ENCODE assay signal across 8 mouse cellular contexts in genomic region chr1:38987865-38988211, GRCm38 (mm10). TPM values are rescaled to one million over a fixed set of nuclear protein-coding genes. Genes with fewer than 3 reads are reported as not detected.
DNase-seq lines count a peak whose midpoint lies in the region; ATAC-seq and TF ChIP-seq lines count a peak whose summit lies in the region.

No protein-coding gene starts in this region.

- in situ Hi-C loops in Patski (cut with MboI; ENCODE audit: low pct_unique_long_range_greater_than_20kb): no loop called here

- peak overlapping the region; percentile 78 for H3K4me2 ChIP-seq in heart, embryonic 14.5 days (ENCODE audit: low read length)
- peak overlapping the region; percentile 85 for H3K4me2 ChIP-seq in hindbrain, embryonic 13.5 days
- H3K4me2 ChIP-seq in midbrain, embryonic 12.5 days (replicated peaks): peak overlapping the region; percentile 80

- H3K9ac ChIP-seq in heart, embryonic 14.5 days (ENCODE audit: low read length): peak overlapping the region; percentile 83
- peak overlapping the region; percentile 80 for H3K9ac ChIP-seq in hindbrain, embryonic 13.5 days
- peak overlapping the region; percentile 65 for H3K9ac ChIP-seq in midbrain, embryonic 12.5 days (replicated peaks)

- CTCF ChIA-PET in Patski (lab: Charles Lee): no interaction called here

- no peaks in the 10 kb centered on the region for H3K27me3 ChIP-seq in heart, embryonic 14.5 days (ENCODE audit: control insufficient read depth, insufficient read depth, low read length)
- H3K27me3 ChIP-seq in Patski: no peaks in the 10 kb centered on the region
- H3K27me3 ChIP-seq in hindbrain, embryonic 13.5 days: no peaks in the 10 kb centered on the region
- H3K27me3 ChIP-seq in midbrain, embryonic 12.5 days: no peaks in the 10 kb centered on the region

- DNase-seq in heart, adult 9 months (ENCODE audit: low spot score in 2 of 2): no peak
- DNase-seq in Patski (ENCODE audit: low read depth, low spot score): no peak
- no peak for DNase-seq in ovary, postnatal 10 days (ENCODE audit: low spot score)
- no peak for DNase-seq in spleen, postnatal 4 days (ENCODE audit: low spot score in 2 of 2)
- DNase-seq in T-cell, adult 2 months (ENCODE audit: low spot score): no peak

- under 1% methylated on average over 18 of the region's 25 CpGs for WGBS in heart, embryonic 14.5 days
- WGBS in hindbrain, embryonic 13.5 days: under 1% methylated on average over 25 of the region's 25 CpGs
- under 1% methylated on average over 25 of the region's 25 CpGs for WGBS in midbrain, embryonic 12.5 days

- peak; percentile 85 for ATAC-seq in heart, embryonic 14.5 days (ENCODE audit: insufficient number of reproducible peaks, insufficient read depth, low FRiP score, low read depth)
- ATAC-seq in Patski: peak; percentile 68
- peak; percentile 89 for ATAC-seq in hindbrain, embryonic 13.5 days (ENCODE audit: low FRiP score)
- peak; percentile 88 for ATAC-seq in midbrain, embryonic 12.5 days (ENCODE audit: low FRiP score, low read depth)

- POLR2A ChIA-PET in Patski (lab: Charles Lee): interaction anchor here (1.4 kb wide), 1 partner anchor 382 kb away, joined by 3 read pairs; no protein-coding TSS in a partner anchor

- TF ChIP-seq CTCF in Patski (IDR thresholded peaks at IDR 0.05): no peak

- H3K36me3 ChIP-seq in heart, embryonic 14.5 days (ENCODE audit: control insufficient read depth, insufficient read depth, low read length): peaks cover 17% of the 10 kb centered on the region
- peaks cover 20% of the 10 kb centered on the region for H3K36me3 ChIP-seq in hindbrain, embryonic 13.5 days
- peaks cover 17% of the 10 kb centered on the region; the same call in 1 of the 2 replicates for H3K36me3 ChIP-seq in midbrain, embryonic 12.5 days

- H3K4me3 ChIP-seq in heart, embryonic 14.5 days (ENCODE audit: control insufficient read depth in 1 of 2, insufficient read depth in 1 of 2, low read depth in 1 of 2, low read length in 2 of 2): peak overlapping the region; percentile 76 to 90
- peak overlapping the region; percentile 63 for H3K4me3 ChIP-seq in hindbrain, embryonic 13.5 days
- peak overlapping the region; percentile 78 for H3K4me3 ChIP-seq in midbrain, embryonic 12.5 days

- H3K4me1 ChIP-seq in heart, embryonic 14.5 days (ENCODE audit: control insufficient read depth in 2 of 2, insufficient read depth in 2 of 2, low read length in 2 of 2): peaks cover 9 to 20% of the 10 kb centered on the region in 2 experiments
- H3K4me1 ChIP-seq in hindbrain, embryonic 13.5 days (replicated peaks): peaks cover 40% of the 10 kb centered on the region
- H3K4me1 ChIP-seq in midbrain, embryonic 12.5 days: peaks cover 16% of the 10 kb centered on the region

- H3K9me3 ChIP-seq in heart, embryonic 14.5 days (ENCODE audit: control insufficient read depth, low read length): no peaks in the 10 kb centered on the region
- no peaks in the 10 kb centered on the region for H3K9me3 ChIP-seq in hindbrain, embryonic 13.5 days
- no peaks in the 10 kb centered on the region for H3K9me3 ChIP-seq in midbrain, embryonic 12.5 days

- peak overlapping the region; percentile 77 to 90 for H3K27ac ChIP-seq in heart, embryonic 14.5 days (replicated peaks in 1 of 2; ENCODE audit: control insufficient read depth in 1 of 2, insufficient read depth in 1 of 2, low read depth in 2 of 2, low read length in 2 of 2)
- peak overlapping the region; percentile 86 for H3K27ac ChIP-seq in hindbrain, embryonic 13.5 days
- H3K27ac ChIP-seq in midbrain, embryonic 12.5 days (replicated peaks): peak overlapping the region; percentile 54

RNA-seq across cellular contexts. Expression of gene Pdcl3, which starts 2.4 kb away (rescaled TPM):
- polyA plus RNA-seq in heart, embryonic 14.5 days (2014; fragmentation: Nextera tagmentation; extraction: Ambion mirVana): 115 and 127 TPM in 2 replicates
- polyA plus RNA-seq in Patski (2021): 235 TPM
- 157 and 169 TPM in 2 replicates for polyA plus RNA-seq in hindbrain, embryonic 13.5 days (2015; fragmentation: Nextera tagmentation; extraction: Ambion mirVana)
- polyA plus RNA-seq in midbrain, embryonic 12.5 days (2016; fragmentation: Nextera tagmentation; extraction: Ambion mirVana): 162 and 171 TPM in 2 replicates

RNA-seq across cellular contexts. Expression of gene Nms, which starts 48.9 kb away (rescaled TPM):
- polyA plus RNA-seq in heart, embryonic 14.5 days (2014; fragmentation: Nextera tagmentation; extraction: Ambion mirVana): not detected in 2 replicates
- not detected for polyA plus RNA-seq in Patski (2021)
- 1.1 and 2.2 TPM in 2 replicates for polyA plus RNA-seq in hindbrain, embryonic 13.5 days (2015; fragmentation: Nextera tagmentation; extraction: Ambion mirVana)
- polyA plus RNA-seq in midbrain, embryonic 12.5 days (2016; fragmentation: Nextera tagmentation; extraction: Ambion mirVana): 0.47 TPM in 1 of 2 replicates, not detected in the other
